Mouse (Mus musculus): ENCODE measurements at regions not wholly inside any gene's neighbourhood (a gene's known extent, or its start where the extent isn't known, plus 50 kb on each side); places are given as distances from the start of the nearest gene placed in this dataset. TPM values are rescaled to one million over a fixed set of nuclear protein-coding genes. Genes with fewer than 3 reads are reported as not detected.

GRCm38 (mm10) chr5:51144842-51145241 is 422.7 kb downstream of the Ppargc1a start:
- no peak for DNase-seq (ENCODE audit: low spot score)

GRCm38 (mm10) chr5:51125091-51125490 is 442.4 kb downstream of the Ppargc1a start:
- peak; percentile 61 for DNase-seq (ENCODE audit: low spot score)

GRCm38 (mm10) chr5:51110006-51110405 is 457.5 kb downstream of the Ppargc1a start:
- no peak for DNase-seq (ENCODE audit: low spot score)

GRCm38 (mm10) chr5:51108737-51109136 is 458.8 kb downstream of the Ppargc1a start:
- DNase-seq (ENCODE audit: low spot score) = no peak

- no peak for DNase-seq (ENCODE audit: low spot score)
These were observed 459.3 kb downstream of the Ppargc1a start for GRCm38 (mm10) chr5:51108181-51108580.

- no peak for DNase-seq (ENCODE audit: low spot score)
These were observed 467.6 kb downstream of the Ppargc1a start for GRCm38 (mm10) chr5:51099902-51100301.

GRCm38 (mm10) chr5:51072674-51073468 is 494.7 kb downstream of the Ppargc1a start:
- peak; percentile 7 for DNase-seq (ENCODE audit: low spot score)

GRCm38 (mm10) chr5:51072146-51072545 is 495.4 kb downstream of the Ppargc1a start:
- DNase-seq (ENCODE audit: low spot score) = no peak

- DNase-seq (ENCODE audit: low spot score) = no peak
These were observed 497.9 kb downstream of the Ppargc1a start for GRCm38 (mm10) chr5:51069668-51070067.

GRCm38 (mm10) chr5:51045872-51046271 is 521.7 kb downstream of the Ppargc1a start:
- DNase-seq (ENCODE audit: low spot score) = no peak

- no peak for DNase-seq (ENCODE audit: low spot score)
These were observed 525.8 kb downstream of the Ppargc1a start for GRCm38 (mm10) chr5:51041541-51042217.

- DNase-seq (ENCODE audit: low spot score) = no peak
These were observed 526.6 kb downstream of the Ppargc1a start for GRCm38 (mm10) chr5:51040926-51041325.

GRCm38 (mm10) chr5:51040463-51040862 is 527.1 kb downstream of the Ppargc1a start:
- DNase-seq (ENCODE audit: low spot score) = no peak

- peak; percentile 6 for DNase-seq (ENCODE audit: low spot score)
These were observed 527.8 kb downstream of the Ppargc1a start for GRCm38 (mm10) chr5:51039713-51040178.

GRCm38 (mm10) chr5:51036450-51036990 is 531.0 kb downstream of the Ppargc1a start:
- no peak for DNase-seq (ENCODE audit: low spot score)

GRCm38 (mm10) chr5:51028966-51029365 is 538.6 kb downstream of the Ppargc1a start:
- no peak for DNase-seq (ENCODE audit: low spot score)

- no peak for DNase-seq (ENCODE audit: low spot score)
These were observed 576.5 kb downstream of the Ppargc1a start for GRCm38 (mm10) chr5:50990822-50991537.

Small RNA genes lying in the stretch of these regions (microRNA-seq; reads per million reads assigned to microRNA genes)
- not detected for gene Gm44377

Data from heart, adult 8-10 months (tissue).